Mouse (Mus musculus) erythroblast, adult 5-6 weeks (primary cell): ENCODE data around the gene Smc1a. TPM values are rescaled to one million over a fixed set of nuclear protein-coding genes. Genes with fewer than 3 reads are reported as not detected.
"Not testable (repeated sequence)": the region's sequence is repeated elsewhere in the genome, so short reads cannot be mapped to it uniquely, and the experiment has no call there.

ENCODE experiments used
- ATAC-seq: replicated peaks from 2 replicates; pipeline ENCODE4 v1.8.0; 2016; ENCODE audit warnings: moderate number of reproducible peaks, mild to moderate bottlenecking, moderate TSS enrichment, inconsistent platforms; ENCODE audit not compliant: poor library complexity, low FRiP score, severe bottlenecking
- total RNA-seq, 2 experiments: library from RNA; stranded (forward) in 1 of 2; stranded (reverse) in 1 of 2; fragments of 150-400 nt in 1 of 2; fragments of 200-764, 138-1000 nt in 1 of 2; gene quantifications; 2 replicates each; pipeline versions ENCODE4 v1.2.3 to v1.2.4; 2015 to 2017; ENCODE audit warnings: low replicate concordance in 2 of 2

The Smc1a gene
- total RNA-seq (2015; ENCODE audit: low replicate concordance): 40.9 and 48.7 TPM in 2 replicates
- total RNA-seq (2017; ENCODE audit: low replicate concordance): 88.1 and 159 TPM in 2 replicates

GRCm38 (mm10) chrX:152016151-152017145 is at the start of gene Smc1a, which contains the start of gene Ribc1:
Smc1a (plus strand) TSS chrX:152016428.
Ribc1 (minus strand) TSS chrX:152016295.
- ATAC-seq: peak; percentile 92

- ATAC-seq: no peak
Measured at GRCm38 (mm10) chrX:151999006-151999710, 17.1 kb upstream of the Smc1a start.

GRCm38 (mm10) chrX:152001182-152001684 is 15.0 kb upstream of the Smc1a start:
- ATAC-seq: peak; percentile 29

GRCm38 (mm10) chrX:152001737-152002710 is 14.2 kb upstream of the Smc1a start, which contains the start of gene Hsd17b10:
Hsd17b10 (plus strand) TSS chrX:152001845.
- ATAC-seq: peak; percentile 100

GRCm38 (mm10) chrX:152002865-152003264 is 13.4 kb upstream of the Smc1a start:
- no peak for ATAC-seq

GRCm38 (mm10) chrX:152007863-152008262 is 8.4 kb upstream of the Smc1a start:
- ATAC-seq: no peak

- ATAC-seq: peak; percentile 41; the same call in 1 of the 2 replicates
Measured at GRCm38 (mm10) chrX:152015752-152016150, 477 bp upstream of the Smc1a start.

- no peak for ATAC-seq
Measured at GRCm38 (mm10) chrX:152017186-152017585, 958 bp downstream of the Smc1a start.

GRCm38 (mm10) chrX:152019294-152019693 is 3.1 kb downstream of the Smc1a start:
- peak; percentile 36 for ATAC-seq

GRCm38 (mm10) chrX:152039865-152040264 is 23.6 kb downstream of the Smc1a start:
- no peak for ATAC-seq

- ATAC-seq: no peak
Measured at GRCm38 (mm10) chrX:152047230-152047629, 31.0 kb downstream of the Smc1a start.

- ATAC-seq: no peak
Measured at GRCm38 (mm10) chrX:152052546-152052945, 36.3 kb downstream of the Smc1a start.

GRCm38 (mm10) chrX:152054094-152054493 is 37.9 kb downstream of the Smc1a start:
- ATAC-seq: no peak

- no peak for ATAC-seq
Measured at GRCm38 (mm10) chrX:152065674-152066073, 49.4 kb downstream of the Smc1a start.

GRCm38 (mm10) chrX:152067789-152068188 is 51.6 kb downstream of the Smc1a start:
- ATAC-seq: no peak

- not testable (repeated sequence) for ATAC-seq
Measured at GRCm38 (mm10) chrX:152089832-152090614, 73.8 kb downstream of the Smc1a start.

- ATAC-seq: no peak
Measured at GRCm38 (mm10) chrX:152097572-152097971, 81.3 kb downstream of the Smc1a start.
